Comparison of ENCODE assay signal across 7 mouse cellular contexts in genomic region chr16:58514565-58514964, GRCm38 (mm10). TPM values are rescaled to one million over a fixed set of nuclear protein-coding genes. Genes with fewer than 3 reads are reported as not detected.
A peak's percentile ranks its signal among the peaks of the same experiment; 100 is the strongest.
DNase-seq lines count a peak whose midpoint lies in the region; ATAC-seq and TF ChIP-seq lines count a peak whose summit lies in the region.

No protein-coding gene starts in this region.

- WGBS in stomach, embryonic 15.5 days: 71% methylated on average over 9 of the region's 9 CpGs
- WGBS in hindbrain, embryonic 13.5 days: 91% methylated on average over 9 of the region's 9 CpGs
- 93% methylated on average over 9 of the region's 9 CpGs for WGBS in forebrain, embryonic 11.5 days

- peaks cover 0 to 3% of the 10 kb centered on the region in 2 experiments; a peak in 1 of 4 replicates for H3K4me1 ChIP-seq in MEL (ENCODE audit: control insufficient read depth in 1 of 2, insufficient read depth in 2 of 2, low read length in 2 of 2)
- H3K4me1 ChIP-seq in stomach, embryonic 15.5 days: peaks cover 8% of the 10 kb centered on the region; the same call in 1 of the 2 replicates
- peaks cover 13% of the 10 kb centered on the region for H3K4me1 ChIP-seq in hindbrain, embryonic 13.5 days (replicated peaks)
- 0 out of 2 replicates have a peak, but pooled peaks cover 2% of the 10 kb centered on the region for H3K4me1 ChIP-seq in forebrain, embryonic 11.5 days (replicated peaks; ENCODE audit: control insufficient read depth, insufficient read depth, low read length)

- no peak overlapping the region for H3K9ac ChIP-seq in MEL (ENCODE audit: control insufficient read depth, low read depth, low read length, poor library complexity, severe bottlenecking)
- no peak overlapping the region for H3K9ac ChIP-seq in stomach, embryonic 15.5 days
- H3K9ac ChIP-seq in hindbrain, embryonic 13.5 days: no peak overlapping the region
- no peak overlapping the region for H3K9ac ChIP-seq in forebrain, embryonic 11.5 days (ENCODE audit: low read length)

- no peaks in the 10 kb centered on the region for H3K36me3 ChIP-seq in MEL (ENCODE audit: control insufficient read depth in 1 of 2, insufficient read depth in 2 of 2, low read length in 2 of 2)
- H3K36me3 ChIP-seq in stomach, embryonic 15.5 days: no peaks in the 10 kb centered on the region
- H3K36me3 ChIP-seq in hindbrain, embryonic 13.5 days: no peaks in the 10 kb centered on the region
- no peaks in the 10 kb centered on the region for H3K36me3 ChIP-seq in forebrain, embryonic 11.5 days (ENCODE audit: control insufficient read depth, insufficient read depth, low read length)

- H3K27ac ChIP-seq in MEL (ENCODE audit: control insufficient read depth, low read depth, low read length): no peak overlapping the region
- no peak overlapping the region for H3K27ac ChIP-seq in stomach, embryonic 15.5 days
- no peak overlapping the region for H3K27ac ChIP-seq in hindbrain, embryonic 13.5 days
- H3K27ac ChIP-seq in forebrain, embryonic 11.5 days (ENCODE audit: low read depth, low read length): no peak overlapping the region

- peak overlapping the region; percentile 6 to 35; a peak in 2 of 4 replicates for H3K4me3 ChIP-seq in MEL (ENCODE audit: control insufficient read depth in 1 of 2, insufficient read depth in 1 of 2, low read depth in 2 of 2, low read length in 2 of 2)
- no peak overlapping the region for H3K4me3 ChIP-seq in stomach, embryonic 15.5 days (replicated peaks)
- H3K4me3 ChIP-seq in hindbrain, embryonic 13.5 days: no peak overlapping the region
- H3K4me3 ChIP-seq in forebrain, embryonic 11.5 days (ENCODE audit: low read depth, low read length): no peak overlapping the region

- peak; percentile 79 to 96 (median 82) for TF ChIP-seq CTCF in MEL (IDR thresholded peaks at IDR 0.05 in 2 of 3, conservative IDR thresholded peaks at IDR 0.05 in 1 of 3; ENCODE audit: control insufficient read depth in 1 of 3, insufficient read depth in 1 of 3, low read depth in 2 of 3, low read length in 3 of 3, poor library complexity in 1 of 3, severe bottlenecking in 1 of 3)

- H3K79me2 ChIP-seq in MEL (ENCODE audit: control insufficient read depth, insufficient read depth, low read length, poor library complexity): no peaks in the 10 kb centered on the region

- peak; percentile 36 to 49; a peak in 3 of 4 replicates for TF ChIP-seq EP300 in MEL (IDR thresholded peaks at IDR 0.05; ENCODE audit: low read depth in 1 of 2, low read length in 2 of 2)

- peak; percentile 77 for ATAC-seq in stomach, embryonic 15.5 days (ENCODE audit: insufficient read depth, low FRiP score, low read depth)
- ATAC-seq in hindbrain, embryonic 13.5 days (ENCODE audit: low FRiP score): no peak
- no peak for ATAC-seq in forebrain, embryonic 11.5 days (replicated peaks; ENCODE audit: low FRiP score)

- intact Hi-C loops in heart, postnatal 14 days (cut with DNase I): no loop called here

- peak; percentile 80 for DNase-seq in CD4-positive, CD25-positive, alpha-beta regulatory T cell, adult 2 months (ENCODE audit: low read depth, low spot score)
- DNase-seq in MEL (ENCODE audit: low read depth, low spot score): peak; percentile 84
- peak; percentile 40 to 51 for DNase-seq in heart, postnatal 14 days
- DNase-seq in lung, adult 18-20 months: peak; percentile 63 to 70
- no peak for DNase-seq in forebrain, embryonic 11.5 days (ENCODE audit: low spot score)

- peak; percentile 53 for TF ChIP-seq RAD21 in MEL (IDR thresholded peaks at IDR 0.05; ENCODE audit: low read depth, low read length)

- H3K27me3 ChIP-seq in MEL (ENCODE audit: control insufficient read depth in 1 of 2, insufficient read depth in 2 of 2, low read length in 2 of 2): no peaks in the 10 kb centered on the region
- H3K27me3 ChIP-seq in stomach, embryonic 15.5 days (replicated peaks): no peaks in the 10 kb centered on the region
- no peaks in the 10 kb centered on the region for H3K27me3 ChIP-seq in hindbrain, embryonic 13.5 days
- no peaks in the 10 kb centered on the region for H3K27me3 ChIP-seq in forebrain, embryonic 11.5 days (ENCODE audit: control insufficient read depth, insufficient read depth, low read length)

- H3K4me2 ChIP-seq in stomach, embryonic 15.5 days: no peak overlapping the region
- no peak overlapping the region for H3K4me2 ChIP-seq in hindbrain, embryonic 13.5 days
- H3K4me2 ChIP-seq in forebrain, embryonic 11.5 days (ENCODE audit: low read depth, low read length, severe bottlenecking): no peak overlapping the region

- no peak for TF ChIP-seq POLR2A in MEL (IDR thresholded peaks at IDR 0.05; ENCODE audit: control insufficient read depth in 1 of 2, insufficient read depth in 1 of 2, low read depth in 1 of 2, low read length in 2 of 2, poor library complexity in 1 of 2)

- H3K9me3 ChIP-seq in MEL (replicated peaks; ENCODE audit: insufficient read depth, low read length): no peaks in the 10 kb centered on the region
- H3K9me3 ChIP-seq in stomach, embryonic 15.5 days: no peaks in the 10 kb centered on the region
- H3K9me3 ChIP-seq in hindbrain, embryonic 13.5 days: no peaks in the 10 kb centered on the region
- H3K9me3 ChIP-seq in forebrain, embryonic 11.5 days (ENCODE audit: control insufficient read depth, low read length): no peaks in the 10 kb centered on the region

TF ChIP-seq in MEL, 35 proteins besides CTCF, POLR2A, EP300 and RAD21:
- TF ChIP-seq ETS1 (IDR thresholded peaks at IDR 0.05; ENCODE audit: low read depth, low read length): 0 out of 2 replicates have a peak, but pooled peaks have one; percentile 39
- peak; percentile 74 for TF ChIP-seq GATA1 (IDR thresholded peaks at IDR 0.05; ENCODE audit: low read depth, low read length)
- peak; percentile 85 for TF ChIP-seq ELF1 (IDR thresholded peaks at IDR 0.05; ENCODE audit: low read depth, low read length)
- peak; percentile 64 for TF ChIP-seq SMC3 (IDR thresholded peaks at IDR 0.05; ENCODE audit: low read depth, low read length)
- peak; percentile 49; the same call in 1 of the 2 replicates for TF ChIP-seq SIN3A (IDR thresholded peaks at IDR 0.05; ENCODE audit: low read length)
- TF ChIP-seq UBTF (IDR thresholded peaks at IDR 0.05; ENCODE audit: borderline replicate concordance, insufficient read depth, low read depth, low read length): no peak
- TF ChIP-seq CHD1 (IDR thresholded peaks at IDR 0.05; ENCODE audit: low read depth, low read length): no peak
- no peak for TF ChIP-seq E2F4 (IDR thresholded peaks at IDR 0.05; ENCODE audit: borderline replicate concordance, low read depth, low read length)
- no peak for TF ChIP-seq ZNF384 (IDR thresholded peaks at IDR 0.05; ENCODE audit: low read depth, low read length)
- no peak for TF ChIP-seq MYB (IDR thresholded peaks at IDR 0.05; ENCODE audit: low read depth, low read length)
- 0 out of 2 replicates have a peak, but pooled peaks have one; percentile 22 for TF ChIP-seq TBP (IDR thresholded peaks at IDR 0.05; ENCODE audit: low read depth, low read length)
- no peak for TF ChIP-seq ZKSCAN1 (IDR thresholded peaks at IDR 0.05; ENCODE audit: low read depth, low read length)
- TF ChIP-seq ZMIZ1 (IDR thresholded peaks at IDR 0.05; ENCODE audit: low read depth, low read length): no peak
- TF ChIP-seq KAT2A (conservative IDR thresholded peaks at IDR 0.05; ENCODE audit: low read depth, low read length): no peak

RNA-seq across cellular contexts. Expression of gene St3gal6, which starts 9.5 kb away (rescaled TPM):
- total RNA-seq in MEL (2012; rRNA removed): 2.5 and 4.0 TPM in 2 replicates
- 1 to 10 TPM in 1 of 2 experiments, not detected in 1; 8.9 TPM for polyA plus RNA-seq in MEL (2012; ENCODE audit: insufficient read depth in 1 of 2, insufficient read length in 2 of 2, low read depth in 1 of 2, low replicate concordance in 2 of 2, missing spikeins in 1 of 2)
- total RNA-seq in heart, postnatal 14 days (2021): 10 to 100 TPM; 33.5 to 37.5 TPM
- 14.6 and 15.7 TPM in 2 replicates for polyA plus RNA-seq in stomach, embryonic 15.5 days (2015; fragmentation: Nextera tagmentation; extraction: Ambion mirVana)
- 9.5 and 12.7 TPM in 2 replicates for polyA plus RNA-seq in hindbrain, embryonic 13.5 days (2015; fragmentation: Nextera tagmentation; extraction: Ambion mirVana)
- polyA plus RNA-seq in forebrain, embryonic 11.5 days (2014; fragmentation: Nextera tagmentation; extraction: Ambion mirVana): 8.3 and 8.8 TPM in 2 replicates

Comparison
In these comparisons a context has a peak if more than half of its experiments do, and no peak if none do; other contexts are left out.
1. H3K4me3 ChIP-seq: peak in MEL (2 of 2); none in stomach, embryonic 15.5 days (single experiment), hindbrain, embryonic 13.5 days (single experiment) and forebrain, embryonic 11.5 days (single experiment).